Mouse (Mus musculus) embryonic facial prominence, embryonic 14.5 days (tissue): Measurements from ENCODE around the gene Rhot1. TPM values are rescaled to one million over a fixed set of nuclear protein-coding genes. Genes with fewer than 3 reads are reported as not detected.
"Not testable (repeated sequence)": the region's sequence is repeated elsewhere in the genome, so short reads cannot be mapped to it uniquely, and the experiment has no call there.

Source experiments
- ATAC-seq: fragments of 200-750 bp; cut with Nextera tagmentation; 2 replicates; pipeline ENCODE4 v1.8.0; 2017; ENCODE audit warnings: low read depth, moderate number of reproducible peaks, moderate TSS enrichment
- DNase-seq: peaks from one replicate; pipeline ENCODE4 v3.0.0-alpha.2; 2015; ENCODE audit warnings: low spot score
- H3K27ac ChIP-seq: fragments of 300-500 bp; sonication (generic); replicated peaks from 2 replicates; pipeline ENCODE4 v1.5.1; 2014; ENCODE audit warnings: low read depth, mild to moderate bottlenecking, low read length, moderate library complexity
- H3K27me3 ChIP-seq: fragments of 300-500 bp; sonication (generic); replicated peaks from 2 replicates; pipeline ENCODE4 v1.6.1; 2014; ENCODE audit warnings: low read length; ENCODE audit not compliant: control insufficient read depth, insufficient read depth
- H3K36me3 ChIP-seq: fragments of 300-500 bp; sonication (generic); 2 replicates; pipeline ENCODE4 v1.6.1; 2014; ENCODE audit warnings: low read length, mixed read lengths; ENCODE audit not compliant: control insufficient read depth, insufficient read depth
- H3K4me1 ChIP-seq: fragments of 300-500 bp; sonication (generic); 2 replicates; pipeline ENCODE4 v1.6.1; 2014; ENCODE audit warnings: antibody characterized with exemption, low read length; ENCODE audit not compliant: control insufficient read depth, insufficient read depth
- H3K4me2 ChIP-seq: fragments of 300-500 bp; sonication (generic); 2 replicates; pipeline ENCODE4 v1.6.1; 2014; ENCODE audit warnings: low read depth, mild to moderate bottlenecking, low read length, moderate library complexity, mixed read lengths
- H3K4me3 ChIP-seq: fragments of 300-500 bp; sonication (generic); 2 replicates; pipeline ENCODE4 v1.5.1; 2014; ENCODE audit warnings: low read depth, mild to moderate bottlenecking, low read length
- H3K9ac ChIP-seq: fragments of 300-500 bp; sonication (generic); 2 replicates; pipeline ENCODE4 v1.6.1; 2014; ENCODE audit warnings: low read depth, mild to moderate bottlenecking, low read length, moderate library complexity, mixed read lengths
- H3K9me3 ChIP-seq: fragments of 300-500 bp; sonication (generic); 2 replicates; pipeline ENCODE4 v1.6.1; 2016; ENCODE audit warnings: low read length; ENCODE audit not compliant: control insufficient read depth
- WGBS: fragments of 180-500 bp; shearing (Covaris S2); extraction: QIAGEN DNeasy Blood & Tissue Kit; methylation state at CpG from one replicate; pipeline ENCODE4 v1.1.7; 2014; 5-methylcytosine and 5-hydroxymethylcytosine counted together
- polyA plus RNA-seq: library from polyadenylated mRNA; unstranded; fragments of >200 nt; fragmentation: Nextera tagmentation; extraction: Ambion mirVana; gene quantifications from 2 replicates; pipeline ENCODE4 v1.2.1, GENCODE M21; 2014

Gene Rhot1
- polyA plus RNA-seq, 1 experiment from 2014 or later, result 58.8 TPM

GRCm38 (mm10) chr11:80204037-80204436 lies 4.8 kb upstream of the Rhot1 start:
- Histone ChIP-seq H3K9ac (no peak overlapping the region), H3K4me1 (no peaks in the 10 kb centered on the region), H3K27ac (no peak overlapping the region), H3K4me3 (no peak overlapping the region), H3K9me3 (no peaks in the 10 kb centered on the region), H3K36me3 (no peaks in the 10 kb centered on the region), H3K4me2 (no peak overlapping the region), H3K27me3 (no peaks in the 10 kb centered on the region)
- no peak for ATAC-seq
- WGBS, result 61% methylated on average over 3 of the region's 3 CpGs
- DNase-seq, result no peak

GRCm38 (mm10) chr11:80204941-80205340 lies 3.9 kb upstream of the Rhot1 start:
- WGBS, result 50% methylated on average over 5 of the region's 5 CpGs
- Histone ChIP-seq H3K27me3 (no peaks in the 10 kb centered on the region), H3K4me3 (no peak overlapping the region), H3K27ac (no peak overlapping the region), H3K36me3 (no peaks in the 10 kb centered on the region), H3K4me1 (peaks cover 2% of the 10 kb centered on the region), H3K4me2 (no peak overlapping the region), H3K9me3 (no peaks in the 10 kb centered on the region), H3K9ac (no peak overlapping the region)
- no peak for DNase-seq
- ATAC-seq, result no peak

GRCm38 (mm10) chr11:80208465-80208859 lies 357 bp upstream of the Rhot1 start:
- Histone ChIP-seq H3K4me3 (peak overlapping the region; percentile 91), H3K36me3 (no peaks in the 10 kb centered on the region; the same call in 1 of the 2 replicates), H3K9me3 (no peaks in the 10 kb centered on the region), H3K4me2 (0 out of 2 replicates have a peak overlapping the region, but pooled peaks have one; percentile 18), H3K9ac (peak overlapping the region; percentile 94; the same call in 1 of the 2 replicates), H3K4me1 (peaks cover 10% of the 10 kb centered on the region), H3K27ac (no peak overlapping the region; the same call in 1 of the 2 replicates), H3K27me3 (no peaks in the 10 kb centered on the region)
- ATAC-seq (peak; percentile 17; the same call in 1 of the 2 replicates), DNase-seq (no peak)
- WGBS, result 36% methylated on average over 7 of the region's 7 CpGs

GRCm38 (mm10) chr11:80210321-80210720 lies 1.5 kb downstream of the Rhot1 start:
- DNase-seq (no peak), ATAC-seq (no peak)
- WGBS, result 50% methylated on average over 6 of the region's 6 CpGs
- Histone ChIP-seq H3K4me1 (peaks cover 10% of the 10 kb centered on the region), H3K9ac (peak overlapping the region; percentile 94), H3K27ac (no peak overlapping the region), H3K4me2 (peak overlapping the region; percentile 63), H3K9me3 (no peaks in the 10 kb centered on the region), H3K27me3 (no peaks in the 10 kb centered on the region), H3K36me3 (no peaks in the 10 kb centered on the region; the same call in 1 of the 2 replicates), H3K4me3 (peak overlapping the region; percentile 91)

- WGBS, result 82% methylated on average over 2 of the region's 2 CpGs
These were observed 3.5 kb downstream of the Rhot1 start for GRCm38 (mm10) chr11:80212282-80212681.

GRCm38 (mm10) chr11:80215291-80215690 lies 6.5 kb downstream of the Rhot1 start:
- 88% methylated on average over 3 of the region's 3 CpGs for WGBS
- ATAC-seq (no peak), DNase-seq (no peak)
- Histone ChIP-seq H3K4me2 (no peak overlapping the region), H3K27me3 (no peaks in the 10 kb centered on the region), H3K9ac (no peak overlapping the region), H3K9me3 (no peaks in the 10 kb centered on the region), H3K36me3 (no peaks in the 10 kb centered on the region; the same call in 1 of the 2 replicates), H3K27ac (no peak overlapping the region), H3K4me1 (peaks cover 5% of the 10 kb centered on the region), H3K4me3 (no peak overlapping the region)

More at GRCm38 (mm10) chr11:80212282-80212681, 3.5 kb downstream of the Rhot1 start:
- Histone ChIP-seq H3K4me3 (no peak overlapping the region), H3K27me3 (no peaks in the 10 kb centered on the region), H3K9ac (no peak overlapping the region), H3K27ac (no peak overlapping the region), H3K9me3 (no peaks in the 10 kb centered on the region), H3K4me2 (no peak overlapping the region), H3K4me1 (peaks cover 10% of the 10 kb centered on the region), H3K36me3 (no peaks in the 10 kb centered on the region; the same call in 1 of the 2 replicates)
- ATAC-seq, result no peak
- no peak for DNase-seq

- ATAC-seq, result no peak
These were observed 10.0 kb downstream of the Rhot1 start for GRCm38 (mm10) chr11:80218657-80219293.

GRCm38 (mm10) chr11:80230066-80230465 lies 21.2 kb downstream of the Rhot1 start:
- H3K4me3 ChIP-seq, DNase-seq, H3K27me3 ChIP-seq, ATAC-seq, H3K9me3 ChIP-seq, H3K4me1 ChIP-seq, H3K9ac ChIP-seq, H3K27ac ChIP-seq, H3K4me2 ChIP-seq: not testable (repeated sequence)
- peaks cover 65% of the 10 kb centered on the region for H3K36me3 ChIP-seq
- 96% methylated on average over 5 of the region's 5 CpGs for WGBS

More at GRCm38 (mm10) chr11:80218657-80219293, 10.0 kb downstream of the Rhot1 start:
- H3K27me3 ChIP-seq, result no peaks in the 10 kb centered on the region
- H3K4me2 ChIP-seq, result no peak overlapping the region
- no peak for DNase-seq
- H3K36me3 ChIP-seq, result peaks cover 22% of the 10 kb centered on the region
- no peak overlapping the region for H3K9ac ChIP-seq
- H3K4me1 ChIP-seq, result no peaks in the 10 kb centered on the region
- H3K9me3 ChIP-seq, result no peaks in the 10 kb centered on the region
- WGBS, result 84% methylated on average over 11 of the region's 11 CpGs
- H3K27ac ChIP-seq, result no peak overlapping the region
- no peak overlapping the region for H3K4me3 ChIP-seq

GRCm38 (mm10) chr11:80237278-80237677 lies 28.5 kb downstream of the Rhot1 start:
- H3K27ac ChIP-seq, result no peak overlapping the region

More at GRCm38 (mm10) chr11:80237278-80237677, 28.5 kb downstream of the Rhot1 start:
- no peaks in the 10 kb centered on the region for H3K4me1 ChIP-seq
- H3K27me3 ChIP-seq, result no peaks in the 10 kb centered on the region
- WGBS, result 83% methylated on average over 3 of the region's 3 CpGs
- H3K36me3 ChIP-seq, result peaks cover 61% of the 10 kb centered on the region
- no peak overlapping the region for H3K4me2 ChIP-seq
- no peak overlapping the region for H3K9ac ChIP-seq
- no peaks in the 10 kb centered on the region for H3K9me3 ChIP-seq
- ATAC-seq (no peak), DNase-seq (no peak)
- no peak overlapping the region for H3K4me3 ChIP-seq
